Mouse (Mus musculus): Measurements from ENCODE around the gene Slc29a3. TPM values are rescaled to one million over a fixed set of nuclear protein-coding genes. Genes with fewer than 3 reads are reported as not detected.

The Slc29a3 gene
- polyA plus RNA-seq (2011; ENCODE audit: insufficient read depth, insufficient read length, low replicate concordance, missing spikeins): 3.7 and 8.5 TPM in 2 replicates

GRCm38 (mm10) chr10:60752040-60753020, at the start of gene Slc29a3:
Slc29a3 (minus strand) TSS chr10:60752794.
- 2% methylated on average over 41 of the region's 41 CpGs for WGBS
- H3K4me3 ChIP-seq (replicated peaks; ENCODE audit: control insufficient read depth, low read depth, low read length): peak within 1 kb of the TSS; percentile 81
- H3K27ac ChIP-seq (ENCODE audit: control insufficient read depth, insufficient read depth, low read depth, low read length, poor library complexity): peak within 1 kb of the TSS; percentile 31
- TF ChIP-seq CTCF (IDR thresholded peaks at IDR 0.05; ENCODE audit: control insufficient read depth, insufficient read depth, low read length) (peak; percentile 37; the same call in 1 of the 2 replicates), POLR2A (IDR thresholded peaks at IDR 0.05; ENCODE audit: borderline replicate concordance, control insufficient read depth, low read depth, low read length) (peak; percentile 98)
- H3K4me1 ChIP-seq (ENCODE audit: control insufficient read depth, insufficient read depth, low read length): no peaks in the 10 kb centered on the region

GRCm38 (mm10) chr10:60801898-60802412, 49.4 kb upstream of the Slc29a3 start:
- Histone ChIP-seq H3K4me1 (ENCODE audit: control insufficient read depth, insufficient read depth, low read length) (no peaks in the 10 kb centered on the region), H3K4me3 (replicated peaks; ENCODE audit: control insufficient read depth, low read depth, low read length) (no peak overlapping the region), H3K27ac (ENCODE audit: control insufficient read depth, insufficient read depth, low read depth, low read length, poor library complexity) (no peak overlapping the region)
- TF ChIP-seq POLR2A (IDR thresholded peaks at IDR 0.05; ENCODE audit: borderline replicate concordance, control insufficient read depth, low read depth, low read length) (no peak), CTCF (IDR thresholded peaks at IDR 0.05; ENCODE audit: control insufficient read depth, insufficient read depth, low read length) (no peak)
- WGBS: 58% methylated on average over 12 of the region's 12 CpGs

- 29% methylated on average over 11 of the region's 11 CpGs for WGBS
- no peak overlapping the region for H3K27ac ChIP-seq (ENCODE audit: control insufficient read depth, insufficient read depth, low read depth, low read length, poor library complexity)
- H3K4me3 ChIP-seq (replicated peaks; ENCODE audit: control insufficient read depth, low read depth, low read length): no peak overlapping the region
- no peaks in the 10 kb centered on the region for H3K4me1 ChIP-seq (ENCODE audit: control insufficient read depth, insufficient read depth, low read length)
- no peak for TF ChIP-seq POLR2A (IDR thresholded peaks at IDR 0.05; ENCODE audit: borderline replicate concordance, control insufficient read depth, low read depth, low read length)
- no peak for TF ChIP-seq CTCF (IDR thresholded peaks at IDR 0.05; ENCODE audit: control insufficient read depth, insufficient read depth, low read length)
Observed at GRCm38 (mm10) chr10:60801168-60801897, 48.7 kb upstream of the Slc29a3 start.

GRCm38 (mm10) chr10:60800295-60801167, 47.9 kb upstream of the Slc29a3 start:
- 20% methylated on average over 19 of the region's 19 CpGs for WGBS
- TF ChIP-seq POLR2A (IDR thresholded peaks at IDR 0.05; ENCODE audit: borderline replicate concordance, control insufficient read depth, low read depth, low read length) (no peak), CTCF (IDR thresholded peaks at IDR 0.05; ENCODE audit: control insufficient read depth, insufficient read depth, low read length) (no peak)
- Histone ChIP-seq H3K27ac (ENCODE audit: control insufficient read depth, insufficient read depth, low read depth, low read length, poor library complexity) (no peak overlapping the region), H3K4me1 (ENCODE audit: control insufficient read depth, insufficient read depth, low read length) (no peaks in the 10 kb centered on the region), H3K4me3 (replicated peaks; ENCODE audit: control insufficient read depth, low read depth, low read length) (no peak overlapping the region)

- TF ChIP-seq CTCF (IDR thresholded peaks at IDR 0.05; ENCODE audit: control insufficient read depth, insufficient read depth, low read length) (no peak), POLR2A (IDR thresholded peaks at IDR 0.05; ENCODE audit: borderline replicate concordance, control insufficient read depth, low read depth, low read length) (no peak)
- no peak overlapping the region for H3K27ac ChIP-seq (ENCODE audit: control insufficient read depth, insufficient read depth, low read depth, low read length, poor library complexity)
- 74% methylated on average over 14 of the region's 14 CpGs for WGBS
Observed at GRCm38 (mm10) chr10:60797682-60798422, 45.3 kb upstream of the Slc29a3 start.

GRCm38 (mm10) chr10:60796474-60796873, 43.9 kb upstream of the Slc29a3 start:
- no peak for TF ChIP-seq POLR2A (IDR thresholded peaks at IDR 0.05; ENCODE audit: borderline replicate concordance, control insufficient read depth, low read depth, low read length)
- no peak for TF ChIP-seq CTCF (IDR thresholded peaks at IDR 0.05; ENCODE audit: control insufficient read depth, insufficient read depth, low read length)
- no peaks in the 10 kb centered on the region for H3K4me1 ChIP-seq (ENCODE audit: control insufficient read depth, insufficient read depth, low read length)
- WGBS: 68% methylated on average over 7 of the region's 7 CpGs
- no peak overlapping the region for H3K4me3 ChIP-seq (replicated peaks; ENCODE audit: control insufficient read depth, low read depth, low read length)
- no peak overlapping the region for H3K27ac ChIP-seq (ENCODE audit: control insufficient read depth, insufficient read depth, low read depth, low read length, poor library complexity)

More at GRCm38 (mm10) chr10:60797682-60798422, 45.3 kb upstream of the Slc29a3 start:
- H3K4me3 ChIP-seq (replicated peaks; ENCODE audit: control insufficient read depth, low read depth, low read length): no peak overlapping the region
- H3K4me1 ChIP-seq (ENCODE audit: control insufficient read depth, insufficient read depth, low read length): no peaks in the 10 kb centered on the region

- TF ChIP-seq CTCF (IDR thresholded peaks at IDR 0.05; ENCODE audit: control insufficient read depth, insufficient read depth, low read length) (no peak), POLR2A (IDR thresholded peaks at IDR 0.05; ENCODE audit: borderline replicate concordance, control insufficient read depth, low read depth, low read length) (no peak)
Observed at GRCm38 (mm10) chr10:60796028-60796427, 43.4 kb upstream of the Slc29a3 start.

More at GRCm38 (mm10) chr10:60796028-60796427, 43.4 kb upstream of the Slc29a3 start:
- no peak overlapping the region for H3K4me3 ChIP-seq (replicated peaks; ENCODE audit: control insufficient read depth, low read depth, low read length)
- H3K4me1 ChIP-seq (ENCODE audit: control insufficient read depth, insufficient read depth, low read length): no peaks in the 10 kb centered on the region
- WGBS: 70% methylated on average over 5 of the region's 5 CpGs
- H3K27ac ChIP-seq (ENCODE audit: control insufficient read depth, insufficient read depth, low read depth, low read length, poor library complexity): no peak overlapping the region
